Comparison of ENCODE assay signal across 30 mouse cellular contexts in the genomic region with DNA sequence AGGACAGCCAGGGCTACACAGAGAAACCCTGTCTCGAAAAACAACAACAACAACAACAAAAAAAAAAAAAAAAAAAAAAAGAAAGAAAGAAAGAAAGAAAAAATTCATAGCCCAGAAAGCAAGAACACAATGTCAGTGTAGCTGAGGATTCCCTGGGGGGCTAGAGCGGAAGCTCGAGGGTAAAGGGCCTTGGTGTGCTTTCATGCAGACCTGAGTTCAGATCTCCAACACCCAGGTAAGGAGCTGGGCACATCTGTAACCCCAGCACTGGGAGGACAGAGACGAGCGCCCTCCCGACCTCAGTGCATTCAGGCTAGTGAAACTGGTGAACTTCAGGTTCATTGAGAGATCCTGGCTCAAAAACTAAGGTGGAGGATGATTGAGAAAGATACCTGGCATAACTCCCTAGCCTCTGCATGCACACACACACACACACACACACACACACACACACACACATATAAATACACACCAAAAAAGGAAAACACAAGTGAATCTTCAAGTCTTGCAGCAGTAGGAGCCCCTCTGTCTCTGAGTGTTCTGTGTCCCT. TPM values are rescaled to one million over a fixed set of nuclear protein-coding genes. Genes with fewer than 3 reads are reported as not detected.
"Had no signal": no experiment of that assay in that cellular context is flagged by ENCODE, and none has a peak within 500 bp of the region (broad histone marks: within the 10 kb centered on the region; RNA-seq: fewer than 3 reads in every experiment).

No protein-coding gene starts in this region.

- H3K4me3 ChIP-seq: gastrocnemius, adult 2 months; heart, embryonic 13.5 days; heart, embryonic 15.5 days; hindbrain, embryonic 13.5 days; hindbrain, embryonic 15.5 days; kidney, embryonic 15.5 days; layer of hippocampus, adult 2 months; left cerebral cortex, adult 2 months; limb, embryonic 10.5 days; limb, embryonic 12.5 days had no signal

- H3K27ac ChIP-seq: heart, embryonic 13.5 days; heart, embryonic 15.5 days; hindbrain, embryonic 13.5 days; hindbrain, embryonic 15.5 days; hindbrain, postnatal 0 days; kidney, embryonic 15.5 days; kidney, postnatal 0 days; layer of hippocampus, adult 2 months; left cerebral cortex, adult 2 months; limb, embryonic 12.5 days had no signal

- H3K27me3 ChIP-seq: hindbrain, embryonic 15.5 days; kidney, embryonic 15.5 days; limb, embryonic 12.5 days had no signal

- DNase-seq: gastrocnemius, adult 2 months; gastrocnemius, postnatal 10 days; gastrocnemius, postnatal 25 days; heart, adult 18-20 months; heart, postnatal 14 days; heart, postnatal 36 days; kidney, adult 11 months; kidney, adult 2 months; kidney, adult 9 months; kidney, postnatal 14 days; kidney, postnatal 36 days; liver had no signal

- H3K9ac ChIP-seq: heart, embryonic 13.5 days; heart, embryonic 15.5 days; hindbrain, embryonic 13.5 days; hindbrain, embryonic 15.5 days; kidney, embryonic 15.5 days; limb, embryonic 12.5 days had no signal

- H3K36me3 ChIP-seq: heart, embryonic 13.5 days; heart, embryonic 15.5 days; hindbrain, embryonic 13.5 days; hindbrain, embryonic 15.5 days; kidney, embryonic 15.5 days; limb, embryonic 10.5 days; limb, embryonic 12.5 days had no signal

- H3K9me3 ChIP-seq: heart, embryonic 13.5 days; heart, embryonic 15.5 days; hindbrain, embryonic 13.5 days; hindbrain, embryonic 15.5 days; kidney, embryonic 15.5 days; limb, embryonic 10.5 days; limb, embryonic 12.5 days had no signal

- H3K4me2 ChIP-seq: heart, embryonic 11.5 days; heart, embryonic 13.5 days; heart, embryonic 15.5 days; hindbrain, embryonic 13.5 days; hindbrain, embryonic 15.5 days; kidney, embryonic 15.5 days; limb, embryonic 12.5 days had no signal

- ATAC-seq: hindbrain, postnatal 0 days had no signal

RNA-seq across cellular contexts. Expression of a gene that starts 55.1 kb away (rescaled TPM):
- total RNA-seq: gastrocnemius, adult 2 months; gastrocnemius, postnatal 4 days; heart, postnatal 14 days; heart, postnatal 36 days; hindbrain, postnatal 0 days; layer of hippocampus, postnatal 25 days; left cerebral cortex, postnatal 14 days had no signal
- polyA plus RNA-seq: heart, embryonic 11.5 days; heart, embryonic 13.5 days; heart, embryonic 15.5 days; hindbrain, embryonic 11.5 days; hindbrain, embryonic 13.5 days; hindbrain, embryonic 15.5 days; hindbrain, postnatal 0 days; intestine, embryonic 16.5 days; kidney, adult 2 months; large intestine, adult 2 months; limb, embryonic 10.5 days; limb, embryonic 12.5 days had no signal
